Mouse (Mus musculus): ENCODE results near the gene Fndc5. TPM values are rescaled to one million over a fixed set of nuclear protein-coding genes. Genes with fewer than 3 reads are reported as not detected.
A peak's percentile ranks its signal among the peaks of the same experiment; 100 is the strongest.

Fndc5 gene
- polyA plus RNA-seq (2016; fragmentation: Nextera tagmentation; extraction: Ambion mirVana) = 1.5 TPM in 2 replicates

GRCm38 (mm10) chr4:129136579-129137391, at the start of gene Fndc5:
TSS of gene Fndc5 (plus strand) at chr4:129136999.
- Histone ChIP-seq H3K27me3 (replicated peaks; ENCODE audit: low read depth, poor library complexity, severe bottlenecking) (peaks cover 59% of the 10 kb centered on the region), H3K4me1 (peaks cover 33% of the 10 kb centered on the region), H3K9me3 (no peaks in the 10 kb centered on the region), H3K36me3 (replicated peaks) (no peaks in the 10 kb centered on the region), H3K27ac (replicated peaks) (peak within 1 kb of the TSS; percentile 71), H3K4me3 (peak within 1 kb of the TSS; percentile 70)
- peak; percentile 56 for DNase-seq (ENCODE audit: low spot score)
- WGBS = 2% methylated on average over 79 of the region's 80 CpGs

- no peak for DNase-seq (ENCODE audit: low spot score)
- WGBS = 49% methylated on average over 5 of the region's 5 CpGs
Observed at GRCm38 (mm10) chr4:129087850-129088249, 48.9 kb upstream of the Fndc5 start.

GRCm38 (mm10) chr4:129095276-129095675, 41.5 kb upstream of the Fndc5 start:
- Histone ChIP-seq H3K27ac (replicated peaks) (no peak overlapping the region), H3K36me3 (replicated peaks) (no peaks in the 10 kb centered on the region), H3K4me3 (no peak overlapping the region), H3K27me3 (replicated peaks; ENCODE audit: low read depth, poor library complexity, severe bottlenecking) (peaks cover 22% of the 10 kb centered on the region), H3K9me3 (no peaks in the 10 kb centered on the region), H3K4me1 (0 out of 2 replicates have a peak, but pooled peaks cover 2% of the 10 kb centered on the region)
- no peak for DNase-seq (ENCODE audit: low spot score)
- 35% methylated on average over 15 of the region's 15 CpGs for WGBS

More at GRCm38 (mm10) chr4:129087850-129088249, 48.9 kb upstream of the Fndc5 start:
- Histone ChIP-seq H3K27ac (replicated peaks) (no peak overlapping the region), H3K9me3 (no peaks in the 10 kb centered on the region), H3K4me3 (no peak overlapping the region), H3K36me3 (replicated peaks) (peaks cover 25% of the 10 kb centered on the region), H3K4me1 (no peaks in the 10 kb centered on the region), H3K27me3 (replicated peaks; ENCODE audit: low read depth, poor library complexity, severe bottlenecking) (no peaks in the 10 kb centered on the region)

GRCm38 (mm10) chr4:129097006-129097405, 39.8 kb upstream of the Fndc5 start:
- H3K27ac ChIP-seq (replicated peaks) = no peak overlapping the region
- no peak for DNase-seq (ENCODE audit: low spot score)
- 76% methylated on average over 7 of the region's 7 CpGs for WGBS
- H3K4me1 ChIP-seq = 0 out of 2 replicates have a peak, but pooled peaks cover 2% of the 10 kb centered on the region
- peaks cover 22% of the 10 kb centered on the region for H3K27me3 ChIP-seq (replicated peaks; ENCODE audit: low read depth, poor library complexity, severe bottlenecking)
- H3K36me3 ChIP-seq (replicated peaks) = no peaks in the 10 kb centered on the region
- H3K4me3 ChIP-seq = no peak overlapping the region
- no peaks in the 10 kb centered on the region for H3K9me3 ChIP-seq

- Histone ChIP-seq H3K4me3 (no peak overlapping the region), H3K36me3 (replicated peaks) (no peaks in the 10 kb centered on the region), H3K27me3 (replicated peaks; ENCODE audit: low read depth, poor library complexity, severe bottlenecking) (peaks cover 48% of the 10 kb centered on the region), H3K27ac (replicated peaks) (no peak overlapping the region), H3K4me1 (peaks cover 17% of the 10 kb centered on the region), H3K9me3 (no peaks in the 10 kb centered on the region)
- no peak for DNase-seq (ENCODE audit: low spot score)
- WGBS = 82% methylated on average over 14 of the region's 14 CpGs
Observed at GRCm38 (mm10) chr4:129102133-129102829, 34.5 kb upstream of the Fndc5 start.

GRCm38 (mm10) chr4:129105356-129105755, 31.4 kb upstream of the Fndc5 start, which contains the start of gene Tmem54:
TSS of gene Tmem54 (plus strand) at chr4:129105548.
- Histone ChIP-seq H3K4me1 (peaks cover 32% of the 10 kb centered on the region), H3K4me3 (peak within 1 kb of the TSS; percentile 55), H3K27me3 (replicated peaks; ENCODE audit: low read depth, poor library complexity, severe bottlenecking) (peaks cover 61% of the 10 kb centered on the region), H3K9me3 (no peaks in the 10 kb centered on the region), H3K36me3 (replicated peaks) (no peaks in the 10 kb centered on the region), H3K27ac (replicated peaks) (peak within 1 kb of the TSS; percentile 71)
- DNase-seq (ENCODE audit: low spot score) = peak; percentile 70
- 1% methylated on average over 40 of the region's 40 CpGs for WGBS

- WGBS = 14% methylated on average over 9 of the region's 9 CpGs
- H3K4me1 ChIP-seq = peaks cover 37% of the 10 kb centered on the region
- H3K27ac ChIP-seq (replicated peaks) = no peak overlapping the region
- no peaks in the 10 kb centered on the region for H3K9me3 ChIP-seq
- peak overlapping the region; percentile 55 for H3K4me3 ChIP-seq
- DNase-seq (ENCODE audit: low spot score) = peak; percentile 41
- peaks cover 61% of the 10 kb centered on the region for H3K27me3 ChIP-seq (replicated peaks; ENCODE audit: low read depth, poor library complexity, severe bottlenecking)
- no peaks in the 10 kb centered on the region for H3K36me3 ChIP-seq (replicated peaks)
Observed at GRCm38 (mm10) chr4:129106073-129106472, 30.7 kb upstream of the Fndc5 start.

- no peak for DNase-seq (ENCODE audit: low spot score)
- H3K36me3 ChIP-seq (replicated peaks) = no peaks in the 10 kb centered on the region
- 72% methylated on average over 10 of the region's 10 CpGs for WGBS
- H3K27ac ChIP-seq (replicated peaks) = no peak overlapping the region
- H3K4me1 ChIP-seq = peaks cover 42% of the 10 kb centered on the region
- H3K4me3 ChIP-seq = no peak overlapping the region
- H3K27me3 ChIP-seq (replicated peaks; ENCODE audit: low read depth, poor library complexity, severe bottlenecking) = peaks cover 57% of the 10 kb centered on the region
- H3K9me3 ChIP-seq = no peaks in the 10 kb centered on the region
Observed at GRCm38 (mm10) chr4:129107348-129107899, 29.4 kb upstream of the Fndc5 start.

- no peaks in the 10 kb centered on the region for H3K9me3 ChIP-seq
- no peak overlapping the region for H3K27ac ChIP-seq (replicated peaks)
- H3K36me3 ChIP-seq (replicated peaks) = no peaks in the 10 kb centered on the region
- H3K4me1 ChIP-seq = peaks cover 52% of the 10 kb centered on the region
- no peak overlapping the region for H3K4me3 ChIP-seq
- DNase-seq (ENCODE audit: low spot score) = no peak
- WGBS = 88% methylated on average over 7 of the region's 7 CpGs
- peaks cover 55% of the 10 kb centered on the region for H3K27me3 ChIP-seq (replicated peaks; ENCODE audit: low read depth, poor library complexity, severe bottlenecking)
Observed at GRCm38 (mm10) chr4:129108624-129109023, 28.2 kb upstream of the Fndc5 start.

- Histone ChIP-seq H3K4me3 (no peak overlapping the region), H3K4me1 (peaks cover 53% of the 10 kb centered on the region), H3K27ac (replicated peaks) (no peak overlapping the region), H3K9me3 (no peaks in the 10 kb centered on the region), H3K27me3 (replicated peaks; ENCODE audit: low read depth, poor library complexity, severe bottlenecking) (peaks cover 52% of the 10 kb centered on the region), H3K36me3 (replicated peaks) (no peaks in the 10 kb centered on the region)
- WGBS = 91% methylated on average over 6 of the region's 6 CpGs
- DNase-seq (ENCODE audit: low spot score) = no peak
Observed at GRCm38 (mm10) chr4:129110804-129111203, 26.0 kb upstream of the Fndc5 start.

GRCm38 (mm10) chr4:129111350-129111749, 25.4 kb upstream of the Fndc5 start:
- Histone ChIP-seq H3K27ac (replicated peaks) (no peak overlapping the region), H3K4me1 (peaks cover 47% of the 10 kb centered on the region), H3K9me3 (no peaks in the 10 kb centered on the region), H3K27me3 (replicated peaks; ENCODE audit: low read depth, poor library complexity, severe bottlenecking) (peaks cover 47% of the 10 kb centered on the region), H3K4me3 (no peak overlapping the region), H3K36me3 (replicated peaks) (no peaks in the 10 kb centered on the region)
- no peak for DNase-seq (ENCODE audit: low spot score)
- WGBS = 67% methylated on average over 11 of the region's 11 CpGs

- Histone ChIP-seq H3K9me3 (no peaks in the 10 kb centered on the region), H3K4me3 (no peak overlapping the region), H3K36me3 (replicated peaks) (no peaks in the 10 kb centered on the region), H3K27ac (replicated peaks) (no peak overlapping the region), H3K27me3 (replicated peaks; ENCODE audit: low read depth, poor library complexity, severe bottlenecking) (peaks cover 45% of the 10 kb centered on the region), H3K4me1 (peaks cover 43% of the 10 kb centered on the region)
- WGBS = 73% methylated on average over 13 of the region's 13 CpGs
- no peak for DNase-seq (ENCODE audit: low spot score)
Observed at GRCm38 (mm10) chr4:129112231-129112630, 24.6 kb upstream of the Fndc5 start.
